Mouse (Mus musculus): ENCODE data around the gene Gpr183.

Gene Gpr183

DNA sequence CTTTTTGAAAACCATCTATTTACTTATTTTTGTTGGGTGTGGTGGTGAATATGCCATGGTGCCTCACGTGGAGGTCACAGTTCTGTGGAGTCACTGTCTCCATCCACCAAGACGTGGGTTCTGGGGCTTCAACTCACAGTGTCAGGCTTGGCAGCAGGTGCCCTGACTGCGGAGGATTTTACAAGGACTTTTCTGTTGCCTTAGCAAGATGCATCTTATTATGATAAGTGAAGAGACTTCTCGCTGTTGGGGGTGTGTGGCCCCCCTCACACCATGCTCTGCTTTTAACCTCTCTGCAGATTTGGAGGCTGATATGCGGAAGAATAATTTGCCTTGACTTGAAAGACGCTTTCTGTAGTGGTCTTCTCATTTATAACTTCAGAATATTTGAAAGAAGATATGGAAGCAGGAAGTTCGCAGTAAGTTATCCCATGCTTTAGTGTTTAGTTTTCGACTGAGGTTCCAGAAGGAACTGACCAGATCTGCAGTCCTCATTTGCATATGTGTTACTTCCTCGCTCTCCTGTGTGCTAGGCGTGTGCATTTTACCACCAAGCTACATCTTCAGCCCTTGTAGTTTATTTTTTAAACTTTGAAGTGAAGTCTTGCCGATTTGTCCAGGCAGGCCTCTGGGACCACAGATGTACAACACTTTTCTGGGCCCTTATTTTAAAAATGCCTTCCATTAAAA is 57.9 kb downstream of the Gpr183 start:
- in situ Hi-C loops (cut with MboI, MseI), result loop anchor here (5.0 kb wide), 1 partner anchor 40 kb away; no protein-coding TSS in a partner anchor

DNA sequence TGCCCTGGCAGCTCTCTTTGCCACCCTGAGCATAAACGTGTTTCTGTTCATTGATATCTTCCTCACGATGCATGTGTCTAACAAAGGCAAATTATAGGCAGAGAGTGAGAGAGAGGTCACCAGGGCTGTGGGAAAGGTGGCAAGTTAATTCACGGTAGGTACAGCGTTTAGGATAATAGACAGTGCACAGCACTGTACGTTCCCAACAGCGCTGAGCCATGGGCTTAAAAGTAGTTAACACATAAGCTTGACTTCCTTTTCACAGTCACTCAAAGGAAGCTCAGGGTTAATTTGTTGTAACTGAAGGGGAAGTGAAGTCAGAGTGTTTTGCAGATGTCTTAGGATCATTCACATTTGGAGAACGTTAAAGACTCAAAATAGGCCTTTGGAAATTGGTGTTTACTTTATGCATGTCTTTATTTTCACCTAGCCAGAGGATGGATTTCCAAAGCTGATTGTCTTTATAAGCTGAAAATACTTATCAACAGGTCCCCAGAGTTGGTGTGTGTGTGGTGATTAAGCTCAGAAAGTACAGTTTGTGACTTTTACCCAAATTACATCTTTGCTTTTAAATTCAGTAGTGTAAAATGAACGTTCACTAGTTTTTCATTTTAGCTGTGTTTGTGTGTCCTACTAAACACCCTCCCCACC is 58.5 kb downstream of the Gpr183 start:
- in situ Hi-C loops (cut with MboI, MseI), result loop anchor here (5.0 kb wide), 1 partner anchor 39 kb away; no protein-coding TSS in a partner anchor

- in situ Hi-C loops (cut with MboI, MseI), result loop anchor here (5.0 kb wide), 1 partner anchor 37 kb away; no protein-coding TSS in a partner anchor
These were observed 60.2 kb downstream of the Gpr183 start for GRCm38 (mm10) chr14:121904754-121905153.

GRCm38 (mm10) chr14:121903381-121903876 is 61.6 kb downstream of the Gpr183 start:
- in situ Hi-C loops (cut with MboI, MseI), result no loop called here
